Mouse (Mus musculus) B cell, adult 2 months (primary cell): ENCODE results near the gene Hrk.

Experiments
- DNase-seq, 2 experiments: peaks; one replicate each; pipeline ENCODE4 v3.0.0; 2022

Hrk gene

DNA sequence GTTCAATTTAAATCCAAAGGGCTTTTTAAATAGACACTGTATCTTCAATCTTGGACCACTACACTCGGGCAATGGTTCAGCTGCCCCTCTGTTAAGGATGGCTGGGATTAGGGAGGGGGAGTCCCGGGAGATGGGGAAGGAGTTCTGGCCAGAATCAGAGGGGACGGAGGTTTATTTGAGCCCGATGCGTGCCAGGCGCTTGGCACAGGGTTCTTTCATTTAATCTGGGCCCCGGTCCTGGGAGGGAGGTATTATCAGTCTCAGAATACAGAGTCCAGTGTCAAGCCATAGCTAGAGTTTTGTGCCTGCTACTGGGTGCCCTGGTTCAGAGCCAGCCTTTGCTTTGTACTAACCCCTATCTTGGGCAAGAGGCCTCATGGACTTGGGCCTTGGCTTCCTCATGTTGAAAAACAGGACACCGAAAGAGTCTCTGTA, 3.1 kb downstream of the Hrk start:
- DNase-seq, result no peak

GRCm38 (mm10) chr5:118169222-118170221, 5.1 kb downstream of the Hrk start:
- no peak for DNase-seq

DNA sequence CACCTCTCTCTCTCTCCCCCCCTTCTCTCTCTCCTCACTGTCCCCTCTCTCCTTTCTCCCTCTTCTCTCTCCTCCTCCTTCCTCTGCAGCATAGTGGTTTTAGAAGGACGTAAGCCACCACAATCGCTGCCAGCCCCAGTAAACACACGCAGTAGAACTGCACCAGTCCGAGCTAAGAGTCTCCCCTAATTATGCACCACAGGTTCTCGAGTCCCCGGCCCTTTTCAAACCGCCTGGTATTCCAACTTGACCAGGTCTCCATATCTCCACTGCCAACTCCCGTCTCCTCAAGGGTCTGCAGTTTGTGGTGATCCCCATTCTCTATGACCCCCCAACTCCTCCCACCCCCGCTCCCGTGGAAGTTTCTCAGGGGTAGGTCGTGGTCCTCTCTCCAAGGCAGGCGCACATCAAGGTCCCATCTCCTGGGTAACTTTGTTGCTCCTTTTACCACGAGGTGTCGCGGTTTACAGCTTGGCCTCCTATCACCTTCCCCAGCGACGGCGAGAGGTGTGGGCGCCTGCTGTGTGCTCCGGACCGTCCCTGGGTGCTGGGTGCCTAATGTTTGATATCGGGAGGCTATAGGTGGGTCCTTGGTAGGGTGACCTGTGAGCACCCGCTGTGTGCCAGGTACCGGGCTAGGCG, 6.6 kb downstream of the Hrk start:
- peak in 1 of 2 experiments; percentile 13 for DNase-seq

DNA sequence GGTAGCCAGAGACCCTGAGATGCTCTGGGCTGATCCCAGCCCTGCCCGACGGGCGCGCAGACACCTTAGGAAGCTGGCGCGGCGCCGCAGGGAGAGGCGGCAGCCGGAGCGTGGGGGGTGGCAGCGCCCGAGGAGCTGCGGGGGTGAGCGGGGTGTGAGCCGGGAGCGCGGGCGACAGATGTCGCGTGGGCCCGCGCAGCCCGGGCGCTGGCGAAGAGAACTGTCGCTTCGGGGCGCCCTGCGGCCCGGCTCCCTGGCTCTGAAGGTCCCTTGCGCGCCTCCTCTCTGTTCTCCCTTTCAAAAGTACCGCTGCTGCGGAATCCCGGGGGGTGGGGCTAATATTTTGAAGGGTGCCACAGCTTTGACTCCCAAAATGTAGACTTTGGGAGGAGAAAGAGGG, 7.2 kb downstream of the Hrk start:
- DNase-seq, result peak in 1 of 2 experiments; percentile 8

DNA sequence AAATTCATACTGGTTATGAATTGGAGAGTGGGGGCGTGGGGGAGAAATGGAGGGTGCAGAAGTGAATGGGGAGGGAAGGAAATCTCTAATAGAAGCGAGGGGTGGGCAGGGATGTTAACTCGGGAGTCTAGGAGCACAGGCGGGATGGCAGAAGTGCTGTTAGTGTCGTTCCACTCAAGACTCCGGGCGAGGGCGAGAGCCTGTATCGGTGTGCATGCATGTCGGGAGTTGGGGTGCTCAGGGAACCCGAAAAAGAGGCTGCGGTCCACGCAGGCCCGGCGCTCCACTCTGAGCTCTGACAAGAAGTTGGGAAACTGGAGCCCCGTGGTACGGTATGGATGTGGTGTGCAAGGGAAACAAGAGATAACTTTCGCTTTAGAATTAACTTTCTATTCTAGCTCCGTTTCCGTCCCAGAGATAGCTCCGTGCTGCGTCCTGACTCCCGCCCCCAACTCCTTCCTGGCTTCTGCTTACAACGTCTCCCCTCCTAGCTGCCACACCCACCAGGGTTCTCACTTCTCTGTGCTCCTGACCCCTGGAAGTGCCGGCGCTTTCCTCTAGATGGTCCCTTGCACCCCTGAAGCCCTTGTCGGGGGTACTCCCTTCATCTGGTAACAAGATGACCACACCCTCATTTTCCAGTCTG, 7.8 kb downstream of the Hrk start:
- DNase-seq, result no peak

- DNase-seq, result no peak
These were observed 10.0 kb downstream of the Hrk start for GRCm38 (mm10) chr5:118174310-118175009.

DNA sequence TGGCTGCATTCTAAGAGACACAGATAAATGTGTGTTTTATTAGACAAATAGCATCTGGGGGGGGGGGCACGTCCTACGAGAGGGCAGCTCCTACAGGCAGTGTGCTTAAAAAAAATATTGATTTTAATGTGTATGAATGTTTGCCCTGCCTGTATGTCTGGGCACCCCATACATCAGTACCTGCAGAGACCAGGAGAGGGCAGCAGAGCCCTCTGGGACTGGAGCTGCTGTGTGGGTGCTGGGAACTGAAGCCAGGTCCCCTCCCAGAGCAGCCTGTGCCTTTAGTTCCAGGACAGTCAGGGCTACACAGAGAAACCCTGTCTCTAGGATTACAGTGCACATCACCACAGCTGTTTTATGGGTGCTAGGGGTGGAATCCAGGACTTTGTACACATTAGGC, 10.7 kb downstream of the Hrk start:
- no peak for DNase-seq

DNA sequence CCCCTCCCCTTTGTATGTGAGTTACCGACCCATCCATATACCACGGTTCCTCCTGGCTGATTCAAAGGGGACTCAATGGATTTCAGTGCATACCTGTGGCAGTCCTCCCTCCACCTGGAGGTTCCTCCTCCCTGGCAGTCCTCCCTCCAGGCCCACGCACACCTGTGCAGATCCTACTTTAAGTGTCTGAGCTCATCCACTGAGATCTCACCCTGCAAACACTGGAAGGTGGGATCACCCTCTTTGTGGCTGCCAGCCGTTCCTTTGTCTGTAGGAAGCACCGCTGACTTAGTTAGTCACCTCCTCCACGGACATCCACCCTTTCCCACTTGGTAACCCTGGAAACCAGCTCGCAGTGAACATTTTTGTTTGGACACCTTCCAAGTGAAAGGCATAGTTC, 13.2 kb downstream of the Hrk start:
- no peak for DNase-seq

GRCm38 (mm10) chr5:118186903-118187633, 22.6 kb downstream of the Hrk start:
- no peak for DNase-seq

- DNase-seq, result no peak
These were observed 23.9 kb downstream of the Hrk start for GRCm38 (mm10) chr5:118188356-118188755.

DNA sequence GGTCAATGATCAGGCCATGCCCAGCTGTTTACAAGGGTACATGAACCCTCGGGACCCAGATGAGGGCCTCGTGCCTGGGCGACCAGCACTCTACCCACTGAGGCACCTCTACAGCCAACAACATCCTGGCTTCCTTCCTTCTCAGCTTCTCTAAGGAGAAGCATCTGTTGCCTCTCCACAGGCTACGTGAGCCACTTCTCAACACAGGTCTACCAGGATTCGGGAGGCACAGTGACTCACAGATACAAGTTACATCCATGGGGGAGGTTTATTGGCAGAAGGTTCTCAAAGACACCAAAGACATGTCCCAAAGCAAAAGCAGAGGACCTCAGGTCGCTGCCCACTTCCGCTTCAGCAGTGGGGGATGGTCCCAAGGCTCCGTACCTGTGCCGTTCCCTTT, 26.0 kb downstream of the Hrk start:
- no peak for DNase-seq

- DNase-seq, result no peak
These were observed 27.8 kb downstream of the Hrk start for GRCm38 (mm10) chr5:118192221-118192620.

DNA sequence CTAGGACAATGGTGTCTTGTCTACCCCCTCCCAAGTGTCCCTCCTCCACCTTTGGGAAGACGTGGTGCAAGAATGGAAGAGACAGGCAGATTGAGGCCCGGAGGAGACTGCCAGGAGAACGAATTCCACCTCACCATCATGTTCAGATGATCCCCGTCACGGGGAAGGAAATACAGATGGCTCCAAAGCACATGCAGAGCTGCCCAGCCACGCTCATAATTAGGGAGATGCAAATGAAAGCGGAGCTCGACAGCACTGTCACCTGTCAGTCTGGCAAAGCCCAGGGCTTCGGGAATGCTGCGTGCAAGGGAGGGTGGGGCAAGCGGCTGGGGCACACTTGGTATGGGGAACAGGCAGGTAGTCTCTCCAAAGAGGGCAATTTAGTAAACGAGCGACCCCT, 33.0 kb downstream of the Hrk start:
- DNase-seq, result no peak

DNA sequence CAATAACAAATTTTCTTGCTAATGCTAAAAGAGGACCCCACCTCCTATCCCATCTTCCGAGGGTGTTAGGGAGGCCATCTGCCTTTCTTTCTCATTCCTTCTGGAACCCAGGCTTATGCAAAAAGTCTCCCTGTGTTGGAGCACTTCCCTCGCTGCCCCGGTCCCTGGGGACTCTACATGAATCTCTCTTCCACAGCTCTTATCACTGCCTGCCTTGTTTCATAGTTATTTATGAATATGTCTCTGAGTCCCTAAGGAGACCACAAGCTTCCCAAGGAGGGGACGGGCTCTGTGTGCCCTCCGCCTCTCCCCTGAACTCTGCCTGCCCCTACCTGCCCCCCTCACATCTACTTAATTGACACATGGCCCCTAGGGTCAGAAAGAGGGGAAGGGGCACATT, 35.2 kb downstream of the Hrk start:
- DNase-seq, result no peak

GRCm38 (mm10) chr5:118204675-118205440, 40.4 kb downstream of the Hrk start:
- DNase-seq, result no peak

DNA sequence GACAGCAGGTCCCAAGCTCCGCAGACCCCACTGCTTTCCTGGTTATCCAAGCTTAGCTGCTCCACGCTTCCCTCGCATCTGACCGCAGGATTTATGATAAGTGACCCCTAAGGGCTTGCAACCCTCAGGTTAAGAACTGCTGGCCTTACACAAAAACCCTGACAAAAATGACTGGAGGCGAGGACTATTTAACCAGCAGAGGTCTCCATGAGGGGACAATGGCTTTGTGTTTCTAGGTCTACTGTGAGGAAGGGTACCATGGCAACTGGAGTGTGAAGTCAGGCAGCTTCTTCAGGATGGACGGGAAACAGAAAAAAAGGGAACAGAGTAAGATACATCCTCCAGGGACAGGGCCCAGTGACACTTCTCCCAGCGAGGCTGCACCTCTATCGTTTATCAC, 41.4 kb downstream of the Hrk start:
- no peak for DNase-seq

- no peak for DNase-seq
These were observed 49.6 kb downstream of the Hrk start for GRCm38 (mm10) chr5:118214012-118214411.

DNA sequence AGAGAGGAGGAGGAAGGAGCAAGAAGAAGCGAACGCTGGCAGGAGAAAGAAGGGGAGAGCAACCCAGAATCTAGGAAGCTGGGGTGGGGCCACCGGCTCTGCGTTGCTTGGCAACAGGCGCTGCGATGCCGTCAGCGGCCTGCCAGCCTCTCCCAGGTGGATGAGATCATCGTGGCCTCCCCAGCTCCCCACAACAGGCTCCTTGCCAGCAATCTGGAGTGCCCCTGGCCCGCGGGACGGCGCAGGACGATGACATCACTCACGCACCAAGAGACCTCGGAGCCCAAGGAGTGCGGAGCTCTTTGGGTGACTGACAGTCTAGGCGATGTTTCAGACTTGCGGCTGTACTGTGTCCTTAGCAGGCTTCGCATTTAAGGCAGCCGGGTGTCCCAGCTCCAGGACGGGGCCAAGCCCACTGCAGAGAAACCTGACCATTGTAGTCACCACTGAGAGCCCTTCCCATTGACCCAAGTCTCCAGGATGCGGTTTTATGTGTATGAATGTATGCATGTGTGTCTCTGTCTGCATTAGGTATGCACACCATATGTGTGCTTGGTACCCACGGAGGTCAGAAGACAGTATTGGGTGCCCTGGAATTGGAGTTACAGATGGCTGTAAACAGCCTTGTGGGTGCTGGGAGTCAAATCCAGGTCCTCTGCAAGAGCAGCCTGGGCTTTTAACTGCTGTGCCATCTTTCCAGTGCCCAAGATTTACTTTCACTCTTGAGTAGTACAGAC, 50.1 kb downstream of the Hrk start:
- DNase-seq, result no peak

DNA sequence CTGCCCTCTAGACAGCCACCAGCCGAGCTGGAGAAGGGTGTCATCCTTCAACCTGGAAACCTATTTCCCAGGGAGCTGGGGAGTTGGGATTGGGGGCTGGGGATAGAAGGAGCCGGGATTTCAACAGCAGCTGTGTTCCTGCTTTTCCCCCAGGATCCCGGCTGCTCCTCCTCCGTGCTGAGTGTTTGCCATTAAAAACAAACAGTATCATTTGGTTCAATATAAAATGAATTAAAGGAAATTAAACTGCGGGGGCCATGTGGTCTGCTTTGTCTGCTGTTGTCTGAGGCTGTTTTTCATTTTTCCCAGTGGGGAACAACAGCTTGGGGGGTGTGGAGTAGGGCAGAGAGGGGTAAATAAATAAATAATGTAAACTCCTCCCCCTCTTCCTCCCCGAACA, 53.0 kb downstream of the Hrk start:
- DNase-seq, result no peak

GRCm38 (mm10) chr5:118223142-118223757, 58.8 kb downstream of the Hrk start:
- no peak for DNase-seq
